Mouse (Mus musculus): Measurements from ENCODE around the gene Myh8. TPM values are rescaled to one million over a fixed set of nuclear protein-coding genes. Genes with fewer than 3 reads are reported as not detected.
A peak's percentile ranks its signal among the peaks of the same experiment; 100 is the strongest.

The Myh8 gene
- total RNA-seq (2021), result under 1 TPM in 1 of 2 experiments, not detected in 1; 0.10 TPM
- long read RNA-seq, experiment 1, result 0 reads
- long read RNA-seq, experiment 2, result 0 reads

GRCm38 (mm10) chr11:67276601-67277174, at the start of gene Myh8:
Gene Myh8 (plus strand): TSS chr11:67277124.
- no peak for DNase-seq (ENCODE audit: low spot score in 2 of 2)

GRCm38 (mm10) chr11:67228731-67229130, 48.2 kb upstream of the Myh8 start:
- DNase-seq (ENCODE audit: low spot score in 2 of 2), result no peak

DNA sequence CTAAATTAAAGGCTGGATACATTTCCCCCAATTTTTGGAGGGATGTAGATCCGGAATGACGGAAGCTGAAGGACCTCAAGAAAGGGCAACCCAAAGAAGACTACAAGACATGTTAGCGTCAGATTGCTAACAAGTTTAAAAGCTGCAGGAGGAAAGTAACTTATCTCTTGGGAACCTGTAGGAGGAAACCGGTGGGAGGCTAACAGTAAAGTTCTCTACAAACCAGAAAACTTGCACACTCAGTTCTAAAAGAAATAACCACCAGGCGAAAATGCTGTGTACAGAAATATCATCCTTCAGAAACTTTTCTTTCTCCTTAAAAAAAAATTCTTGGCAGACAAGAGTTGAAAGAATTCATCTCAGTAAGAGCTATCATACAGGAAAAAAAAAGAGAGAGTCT, 47.8 kb upstream of the Myh8 start:
- DNase-seq (ENCODE audit: low spot score in 2 of 2), result no peak

DNA sequence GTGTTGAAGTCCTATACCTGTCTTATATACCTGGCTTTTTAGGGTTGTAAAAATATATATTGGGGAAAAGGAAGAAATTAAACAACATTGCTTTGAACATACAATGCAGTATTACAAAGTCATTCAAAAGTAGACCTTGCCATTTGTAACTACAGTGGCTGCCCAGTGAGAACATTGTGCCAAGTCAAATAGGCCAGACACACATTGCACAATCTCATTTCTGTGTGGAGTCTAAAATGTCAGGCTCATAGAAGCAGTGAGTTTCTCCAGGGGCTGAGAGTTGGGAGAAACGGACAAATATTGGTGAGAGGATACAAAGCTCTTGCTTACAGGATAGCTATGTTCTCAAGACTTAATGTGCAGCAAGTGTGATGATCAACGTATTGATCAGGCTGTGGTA, 47.0 kb upstream of the Myh8 start:
- no peak for DNase-seq (ENCODE audit: low spot score in 2 of 2)

DNA sequence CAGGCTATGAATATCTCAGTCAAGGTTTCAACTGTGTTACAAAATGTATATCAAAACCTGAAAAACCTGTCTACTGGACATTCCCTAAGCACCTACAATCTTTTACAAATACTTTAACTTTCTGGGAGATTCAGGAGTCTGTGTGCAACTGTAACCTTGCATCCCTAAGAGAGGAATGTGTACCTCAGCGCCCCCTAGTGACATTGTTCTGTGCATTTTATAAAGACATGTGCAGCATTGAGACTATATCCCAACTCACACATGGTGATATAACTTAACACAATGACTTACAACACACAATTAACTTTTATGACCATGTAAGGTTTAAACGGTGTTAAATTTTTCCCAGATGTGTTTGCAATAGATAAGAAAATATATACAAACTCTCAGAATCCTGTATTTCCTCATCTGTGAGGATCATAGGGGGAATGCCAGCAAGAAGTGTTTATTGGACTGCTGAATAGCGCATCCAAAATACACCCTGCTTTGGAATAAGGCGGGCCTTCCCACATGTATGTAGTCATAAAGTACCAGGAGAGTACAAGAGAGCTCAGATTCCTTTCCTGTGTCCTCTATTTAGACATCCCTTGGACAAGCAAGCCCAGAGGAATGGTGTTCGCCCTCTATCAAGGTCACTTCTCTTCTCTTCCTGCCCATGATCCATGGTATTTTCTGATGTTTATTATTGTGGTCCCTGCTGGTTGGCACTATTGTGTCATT, 41.1 kb upstream of the Myh8 start:
- peak; percentile 43 to 51 for DNase-seq (ENCODE audit: low spot score in 2 of 2)

DNA sequence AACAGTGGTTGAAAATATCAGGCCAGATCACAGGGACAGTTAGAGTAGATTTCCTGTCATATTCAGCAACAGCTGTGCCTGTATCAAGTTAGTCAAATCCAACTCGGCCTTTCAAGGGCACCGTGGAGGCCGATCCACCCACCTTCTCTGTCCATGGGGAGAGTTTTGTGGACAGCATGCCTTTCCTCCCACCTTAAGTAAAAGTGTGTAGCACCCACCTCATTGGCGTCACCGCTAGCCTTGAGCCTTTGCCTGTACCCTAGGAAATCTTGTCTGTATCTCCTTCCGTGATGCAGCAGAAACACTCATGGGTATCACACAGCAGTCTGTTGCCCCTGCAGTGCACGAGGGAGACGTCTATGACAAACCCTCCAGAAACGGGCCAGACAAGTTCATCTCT, 40.1 kb upstream of the Myh8 start:
- no peak for DNase-seq (ENCODE audit: low spot score in 2 of 2)

DNA sequence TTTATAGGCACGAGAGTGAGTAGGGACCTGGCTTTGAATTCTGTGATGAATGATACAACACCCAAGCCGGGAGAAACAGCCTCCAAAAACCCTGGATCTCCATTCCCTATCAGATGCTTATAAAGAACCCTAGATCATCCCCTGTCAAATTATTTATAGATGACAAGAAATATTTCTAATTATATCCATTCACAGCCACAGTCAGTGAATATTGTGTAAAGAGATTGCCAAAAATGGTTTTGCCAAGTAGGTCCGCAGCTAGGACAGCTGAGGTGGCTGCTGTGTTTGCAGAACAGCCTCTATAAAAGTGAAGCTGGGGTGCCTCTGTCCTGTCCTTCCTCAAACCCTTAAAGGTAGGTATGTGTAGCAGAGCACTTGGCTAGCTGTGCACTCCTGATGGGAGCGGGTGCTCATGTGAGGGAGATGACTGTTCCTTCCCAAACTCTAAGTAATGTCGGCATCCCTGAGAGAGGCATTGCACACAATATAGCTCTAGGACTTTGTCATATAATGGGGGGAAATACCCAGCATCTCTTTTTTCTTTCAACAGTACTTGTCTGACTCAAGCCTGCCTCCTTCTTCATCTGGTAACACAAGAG, 39.3 kb upstream of the Myh8 start, which contains the start of gene Myh4:
TSS of gene Myh4 (plus strand) at position 549 of the 599 bp plus-strand sequence.
- DNase-seq (ENCODE audit: low spot score in 2 of 2), result no peak

DNA sequence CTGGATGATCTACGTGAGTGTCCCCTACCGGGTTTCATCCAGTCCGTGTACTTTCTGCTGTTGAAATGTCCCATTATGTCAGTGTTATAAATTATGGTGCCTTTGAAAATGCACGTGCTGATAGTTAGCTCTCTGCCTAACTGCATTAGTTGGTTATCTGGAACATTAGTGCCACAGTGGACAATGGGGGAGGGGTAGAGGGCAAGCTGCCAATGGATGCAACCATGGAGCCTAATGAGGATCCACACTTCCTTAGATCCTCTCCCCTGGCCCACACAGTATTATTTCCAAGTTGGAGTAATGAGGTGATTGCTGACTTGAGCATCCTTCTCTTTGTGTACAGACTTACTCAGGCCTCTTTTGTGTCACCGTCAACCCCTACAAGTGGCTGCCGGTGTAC, 35.9 kb upstream of the Myh8 start:
- no peak for DNase-seq (ENCODE audit: low spot score in 2 of 2)

DNA sequence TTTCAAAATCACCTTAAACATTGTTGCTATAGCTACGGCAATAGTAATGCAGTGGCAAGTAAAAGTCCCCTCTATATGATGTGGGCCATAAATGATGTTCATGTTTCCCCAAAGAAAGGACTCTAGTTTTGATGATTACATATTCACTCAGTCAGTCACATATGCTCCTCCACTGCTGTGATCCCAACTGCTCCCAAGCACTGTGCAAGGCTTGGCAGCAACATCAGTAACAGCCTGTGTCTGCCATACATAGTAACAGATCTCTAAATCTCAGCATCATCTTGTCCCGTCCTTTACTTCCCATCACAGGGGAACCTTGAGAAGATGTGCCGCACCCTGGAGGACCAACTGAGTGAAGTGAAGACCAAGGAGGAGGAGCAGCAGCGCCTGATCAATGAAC, 23.2 kb upstream of the Myh8 start:
- DNase-seq (ENCODE audit: low spot score in 2 of 2), result no peak

GRCm38 (mm10) chr11:67257048-67257447, 19.9 kb upstream of the Myh8 start:
- DNase-seq (ENCODE audit: low spot score in 2 of 2), result no peak

GRCm38 (mm10) chr11:67260956-67261355, 16.0 kb upstream of the Myh8 start:
- DNase-seq (ENCODE audit: low spot score in 2 of 2), result no peak

DNA sequence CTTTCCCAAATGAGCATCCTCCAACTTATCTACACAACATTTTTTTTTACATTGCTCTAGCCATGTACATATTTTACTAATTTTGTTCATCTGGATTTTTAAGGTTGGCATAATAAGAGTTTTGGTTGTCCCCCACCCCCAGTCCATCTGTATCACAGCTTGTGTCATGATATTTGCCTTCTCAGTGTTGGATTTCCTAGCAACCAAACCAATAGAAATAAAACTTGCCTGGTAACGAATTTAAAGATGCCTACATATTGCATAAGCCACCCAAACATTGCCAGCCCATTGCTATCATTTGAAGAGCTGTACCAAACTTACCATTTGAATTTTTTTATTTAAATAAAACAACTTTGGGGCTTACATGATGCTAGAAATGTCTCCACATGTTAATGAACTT, 16.5 kb downstream of the Myh8 start:
- no peak for DNase-seq (ENCODE audit: low spot score in 2 of 2)

GRCm38 (mm10) chr11:67313733-67314452, 37.0 kb downstream of the Myh8 start:
- no peak for DNase-seq (ENCODE audit: low spot score in 2 of 2)

GRCm38 (mm10) chr11:67321358-67321757, 44.4 kb downstream of the Myh8 start, which contains the start of gene Myh13:
Gene Myh13 (plus strand): TSS chr11:67321658.
- DNase-seq (ENCODE audit: low spot score in 2 of 2), result no peak

DNA sequence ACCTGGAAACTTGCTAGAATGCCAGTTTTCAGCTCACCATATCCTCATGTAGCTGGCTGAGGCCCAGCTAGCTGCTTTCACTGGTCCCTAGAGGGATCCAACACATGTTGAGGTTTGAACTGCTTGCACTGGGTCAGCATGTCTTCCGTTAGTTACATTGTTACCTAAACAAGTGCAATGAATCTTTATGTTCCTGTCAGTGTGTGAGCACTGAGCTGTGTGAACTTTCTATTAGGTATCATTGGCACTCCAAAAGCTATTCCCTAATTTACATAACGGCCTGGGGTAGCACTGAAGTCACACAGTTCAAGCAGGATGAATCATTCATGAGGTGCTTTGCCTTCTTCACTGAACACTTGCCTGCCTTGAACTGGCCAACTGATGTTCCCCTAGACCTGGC, 49.6 kb downstream of the Myh8 start:
- DNase-seq (ENCODE audit: low spot score in 2 of 2), result no peak

- no peak for DNase-seq (ENCODE audit: low spot score in 2 of 2)
Measured at GRCm38 (mm10) chr11:67344556-67344955, 67.6 kb downstream of the Myh8 start.

DNA sequence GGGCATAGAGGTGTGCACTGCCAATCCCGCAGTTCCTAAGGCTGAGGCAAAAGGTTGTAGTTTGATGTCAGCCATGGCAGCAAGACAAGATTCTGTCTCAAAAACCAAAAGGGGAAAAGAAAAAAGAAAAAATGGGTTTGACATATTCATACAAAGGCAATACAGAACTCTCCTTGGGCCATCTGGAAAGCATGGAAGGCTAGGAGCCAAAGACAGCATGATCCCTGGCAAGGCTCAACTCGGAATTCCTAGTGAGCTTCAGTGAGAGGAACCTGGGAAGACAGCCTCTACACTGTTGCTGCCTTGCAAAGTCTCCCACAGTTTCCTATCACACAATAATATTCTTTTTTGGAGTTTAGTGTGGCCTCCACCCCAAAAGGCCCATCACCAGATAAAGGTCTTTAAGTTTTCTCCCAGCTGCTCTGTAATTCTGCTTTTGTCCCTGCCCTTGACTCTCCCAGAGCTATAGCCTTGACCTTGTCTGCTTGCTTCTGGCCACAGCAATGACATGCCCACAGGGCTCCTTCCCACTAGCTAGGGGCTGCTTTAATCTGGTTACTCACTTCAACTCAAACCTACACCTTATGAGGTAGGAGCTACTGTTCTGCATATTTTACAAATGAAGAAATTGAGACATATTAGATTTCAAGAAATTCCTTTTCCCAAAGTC, 68.4 kb downstream of the Myh8 start:
- no peak for DNase-seq (ENCODE audit: low spot score in 2 of 2)

- DNase-seq (ENCODE audit: low spot score in 2 of 2), result no peak
Measured at GRCm38 (mm10) chr11:67345856-67346236, 68.9 kb downstream of the Myh8 start.

DNA sequence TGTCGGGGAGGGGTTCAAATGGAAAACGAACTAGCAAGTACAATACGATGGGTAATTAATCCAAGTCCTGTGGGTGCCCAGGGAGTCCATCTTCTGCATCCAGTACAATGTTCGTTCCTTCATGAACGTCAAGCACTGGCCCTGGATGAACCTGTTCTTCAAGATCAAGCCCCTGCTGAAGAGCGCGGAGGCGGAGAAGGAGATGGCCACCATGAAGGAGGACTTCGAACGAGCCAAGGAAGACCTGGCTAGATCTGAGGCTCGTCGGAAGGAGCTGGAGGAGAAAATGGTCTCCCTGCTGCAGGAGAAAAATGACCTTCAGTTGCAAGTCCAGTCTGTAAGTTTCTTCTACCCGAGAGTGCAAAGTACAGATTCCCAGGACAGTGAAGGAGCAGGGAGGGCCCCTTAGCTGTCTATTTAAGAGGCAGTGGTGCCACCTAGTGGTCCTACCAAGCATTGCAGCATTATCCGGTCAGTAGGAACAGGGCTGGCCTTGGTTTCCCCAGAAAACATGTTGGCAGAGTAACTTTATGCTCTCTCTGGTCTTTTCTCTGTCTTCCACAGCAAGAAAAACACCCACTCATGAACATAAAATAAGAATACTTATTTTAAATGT, 73.3 kb downstream of the Myh8 start:
- peak; percentile 67 to 71 for DNase-seq (ENCODE audit: low spot score in 2 of 2)

GRCm38 (mm10) chr11:67353011-67353410, 76.1 kb downstream of the Myh8 start:
- DNase-seq (ENCODE audit: low spot score in 2 of 2), result no peak

DNA sequence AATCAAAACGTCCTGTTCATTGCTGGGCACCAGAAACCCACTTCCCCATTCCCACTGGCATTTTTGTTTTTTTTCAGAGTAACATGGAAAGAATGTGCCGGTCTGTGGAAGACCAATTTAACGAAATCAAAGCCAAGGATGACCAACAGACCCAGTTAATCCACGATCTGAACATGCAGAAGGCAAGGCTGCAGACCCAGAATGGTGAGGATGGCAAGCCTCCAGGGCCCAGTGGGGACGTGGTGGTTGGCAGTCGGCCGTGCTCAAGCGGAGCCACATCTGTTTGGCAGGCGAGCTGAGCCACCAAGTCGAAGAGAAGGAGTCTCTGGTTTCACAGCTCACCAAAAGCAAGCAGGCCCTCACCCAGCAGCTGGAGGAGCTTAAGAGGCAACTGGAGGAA, 81.1 kb downstream of the Myh8 start:
- no peak for DNase-seq (ENCODE audit: low spot score in 2 of 2)

Data from adrenal gland, adult 18-20 months (tissue).